Mouse (Mus musculus): Measurements from ENCODE around the gene Bard1. TPM values are rescaled to one million over a fixed set of nuclear protein-coding genes. Genes with fewer than 3 reads are reported as not detected.

Gene Bard1
- polyA plus RNA-seq, 1 experiment from 2014 or later = 2.3 TPM

GRCm38 (mm10) chr1:71043951-71044350, 59.0 kb downstream of the Bard1 start:
- Histone ChIP-seq H3K27ac (no peak overlapping the region), H3K9me3 (replicated peaks) (no peaks in the 10 kb centered on the region), H3K27me3 (no peaks in the 10 kb centered on the region), H3K9ac (no peak overlapping the region), H3K36me3 (0 out of 2 replicates have a peak, but pooled peaks cover 6% of the 10 kb centered on the region), H3K4me3 (replicated peaks) (no peak overlapping the region), H3K4me1 (no peaks in the 10 kb centered on the region), H3K4me2 (no peak overlapping the region)
- ATAC-seq (replicated peaks; ENCODE audit: low FRiP score) = no peak
- WGBS = 72% methylated on average over 3 of the region's 3 CpGs

DNA sequence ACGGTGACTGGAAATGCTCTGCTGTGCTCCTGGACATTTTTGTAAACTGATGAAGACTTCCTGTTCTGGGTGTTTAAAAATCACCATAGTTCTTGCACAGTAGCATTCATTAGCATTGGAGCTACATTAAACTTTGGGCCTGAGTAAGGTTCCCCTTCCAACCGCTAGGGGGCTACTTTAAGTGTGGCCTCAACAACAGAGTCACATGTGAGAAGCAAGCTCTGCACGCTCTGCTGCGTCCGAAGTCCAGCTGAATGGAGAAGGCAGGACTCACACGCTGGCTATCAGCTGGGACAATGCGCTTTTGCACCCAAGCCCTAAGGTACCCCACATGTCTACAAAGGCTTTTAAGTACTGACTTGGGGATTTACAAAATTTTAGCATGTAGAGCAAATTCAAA, 65.9 kb downstream of the Bard1 start:
- Histone ChIP-seq H3K9ac (no peak overlapping the region), H3K4me3 (replicated peaks) (no peak overlapping the region), H3K4me1 (no peaks in the 10 kb centered on the region), H3K36me3 (no peaks in the 10 kb centered on the region), H3K27me3 (no peaks in the 10 kb centered on the region), H3K4me2 (no peak overlapping the region), H3K9me3 (replicated peaks) (no peaks in the 10 kb centered on the region), H3K27ac (no peak overlapping the region)
- 70% methylated on average over 7 of the region's 7 CpGs for WGBS
- no peak for ATAC-seq (replicated peaks; ENCODE audit: low FRiP score)

- ATAC-seq (replicated peaks; ENCODE audit: low FRiP score) = no peak
Measured at GRCm38 (mm10) chr1:71035565-71035964, 67.4 kb downstream of the Bard1 start.

DNA sequence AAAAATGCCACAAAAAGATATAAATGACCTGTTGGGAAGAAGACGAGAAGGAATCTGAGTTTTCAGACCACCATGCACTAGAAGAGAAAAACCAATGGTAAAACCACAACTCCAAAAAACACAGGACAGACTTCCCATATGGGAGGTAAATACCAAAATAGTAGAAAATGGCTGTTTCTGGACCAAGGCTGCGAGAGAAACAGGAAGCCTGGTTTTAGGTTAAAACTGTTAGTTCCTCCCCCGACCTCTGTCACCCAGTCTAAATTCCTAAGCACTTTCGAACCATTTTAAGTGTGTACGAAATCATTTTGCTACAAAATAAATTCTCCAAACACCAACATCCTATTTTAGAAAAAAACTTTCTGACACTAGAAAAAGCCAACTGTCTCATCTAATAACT, 80.2 kb downstream of the Bard1 start:
- no peak overlapping the region for H3K4me3 ChIP-seq (replicated peaks)
- no peak for ATAC-seq (replicated peaks; ENCODE audit: low FRiP score)
- WGBS = 83% methylated on average over 5 of the region's 5 CpGs

More at GRCm38 (mm10) chr1:71035565-71035964, 67.4 kb downstream of the Bard1 start:
- H3K27me3 ChIP-seq = no peaks in the 10 kb centered on the region
- no peak overlapping the region for H3K27ac ChIP-seq
- H3K4me1 ChIP-seq = no peaks in the 10 kb centered on the region
- H3K4me3 ChIP-seq (replicated peaks) = no peak overlapping the region
- 39% methylated on average over 1 of the region's 1 CpGs for WGBS
- H3K4me2 ChIP-seq = no peak overlapping the region
- no peaks in the 10 kb centered on the region for H3K9me3 ChIP-seq (replicated peaks)
- no peak overlapping the region for H3K9ac ChIP-seq
- 0 out of 2 replicates have a peak, but pooled peaks cover under 1% of the 10 kb centered on the region for H3K36me3 ChIP-seq

GRCm38 (mm10) chr1:71014345-71014744, 88.6 kb downstream of the Bard1 start:
- Histone ChIP-seq H3K4me3 (replicated peaks) (no peak overlapping the region), H3K27ac (no peak overlapping the region), H3K9me3 (replicated peaks) (no peaks in the 10 kb centered on the region), H3K4me2 (no peak overlapping the region), H3K27me3 (no peaks in the 10 kb centered on the region), H3K4me1 (no peaks in the 10 kb centered on the region), H3K9ac (no peak overlapping the region), H3K36me3 (no peaks in the 10 kb centered on the region)
- ATAC-seq (replicated peaks; ENCODE audit: low FRiP score) = no peak

More for the DNA sequence above, 80.2 kb downstream of the Bard1 start:
- Histone ChIP-seq H3K27me3 (no peaks in the 10 kb centered on the region), H3K36me3 (peaks cover 3% of the 10 kb centered on the region), H3K4me2 (no peak overlapping the region), H3K4me1 (no peaks in the 10 kb centered on the region), H3K27ac (no peak overlapping the region), H3K9ac (no peak overlapping the region), H3K9me3 (replicated peaks) (no peaks in the 10 kb centered on the region)

DNA sequence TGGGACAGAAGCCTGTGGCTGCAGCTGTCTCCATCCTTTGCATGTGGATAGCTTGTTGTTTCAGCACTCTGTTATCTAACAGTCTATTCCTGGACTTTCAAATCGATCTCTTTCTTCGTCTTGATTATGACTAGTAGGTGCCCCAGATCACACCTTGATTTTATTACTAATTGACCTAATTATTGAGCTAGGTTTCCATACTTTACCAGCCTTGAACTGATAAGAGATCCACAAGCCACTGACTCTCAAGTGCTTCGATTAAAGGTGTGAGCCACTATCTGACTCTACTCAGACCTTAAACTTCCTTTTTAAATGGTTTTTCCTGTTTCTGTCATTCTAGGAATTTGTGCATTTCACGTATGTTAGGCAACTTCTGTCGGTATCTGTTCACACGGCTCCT, 96.9 kb downstream of the Bard1 start:
- Histone ChIP-seq H3K27ac (no peak overlapping the region), H3K9ac (no peak overlapping the region), H3K4me1 (no peaks in the 10 kb centered on the region), H3K9me3 (replicated peaks) (no peaks in the 10 kb centered on the region), H3K4me3 (replicated peaks) (no peak overlapping the region), H3K4me2 (no peak overlapping the region), H3K36me3 (no peaks in the 10 kb centered on the region), H3K27me3 (no peaks in the 10 kb centered on the region)
- ATAC-seq (replicated peaks; ENCODE audit: low FRiP score) = no peak
- 89% methylated on average over 6 of the region's 6 CpGs for WGBS

- WGBS = 37% methylated on average over 1 of the region's 1 CpGs
- no peak for ATAC-seq (replicated peaks; ENCODE audit: low FRiP score)
Measured at GRCm38 (mm10) chr1:71004177-71004576, 98.8 kb downstream of the Bard1 start.

DNA sequence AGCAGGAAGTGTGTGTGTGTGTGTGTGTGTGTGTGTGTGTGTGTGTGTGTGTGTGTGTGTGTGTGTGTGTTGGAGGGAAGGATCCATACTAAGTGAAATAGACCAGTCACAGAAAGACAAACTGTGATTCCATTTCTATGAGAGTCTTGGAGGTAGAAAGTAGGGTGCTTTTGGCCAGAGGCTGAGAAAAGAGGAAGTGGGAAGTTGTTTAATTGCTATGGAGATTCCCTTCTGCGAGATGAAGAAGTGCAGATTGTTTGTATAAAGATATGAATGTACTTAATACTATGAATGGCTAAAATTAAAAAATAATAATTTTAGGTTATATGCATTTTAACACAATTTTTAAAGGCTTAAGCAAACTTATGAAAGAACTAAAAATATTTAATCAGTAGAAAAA, 99.2 kb downstream of the Bard1 start:
- Histone ChIP-seq H3K9me3 (replicated peaks) (no peaks in the 10 kb centered on the region), H3K4me1 (no peaks in the 10 kb centered on the region), H3K4me2 (no peak overlapping the region), H3K36me3 (no peaks in the 10 kb centered on the region), H3K27me3 (no peaks in the 10 kb centered on the region), H3K9ac (no peak overlapping the region), H3K4me3 (replicated peaks) (no peak overlapping the region), H3K27ac (no peak overlapping the region)
- 68% methylated on average over 1 of the region's 1 CpGs for WGBS
- no peak for ATAC-seq (replicated peaks; ENCODE audit: low FRiP score)

More at GRCm38 (mm10) chr1:71004177-71004576, 98.8 kb downstream of the Bard1 start:
- H3K4me3 ChIP-seq (replicated peaks) = no peak overlapping the region
- H3K27me3 ChIP-seq = no peaks in the 10 kb centered on the region
- no peak overlapping the region for H3K27ac ChIP-seq
- no peaks in the 10 kb centered on the region for H3K4me1 ChIP-seq
- no peak overlapping the region for H3K9ac ChIP-seq
- no peaks in the 10 kb centered on the region for H3K9me3 ChIP-seq (replicated peaks)
- H3K4me2 ChIP-seq = no peak overlapping the region
- no peaks in the 10 kb centered on the region for H3K36me3 ChIP-seq

DNA sequence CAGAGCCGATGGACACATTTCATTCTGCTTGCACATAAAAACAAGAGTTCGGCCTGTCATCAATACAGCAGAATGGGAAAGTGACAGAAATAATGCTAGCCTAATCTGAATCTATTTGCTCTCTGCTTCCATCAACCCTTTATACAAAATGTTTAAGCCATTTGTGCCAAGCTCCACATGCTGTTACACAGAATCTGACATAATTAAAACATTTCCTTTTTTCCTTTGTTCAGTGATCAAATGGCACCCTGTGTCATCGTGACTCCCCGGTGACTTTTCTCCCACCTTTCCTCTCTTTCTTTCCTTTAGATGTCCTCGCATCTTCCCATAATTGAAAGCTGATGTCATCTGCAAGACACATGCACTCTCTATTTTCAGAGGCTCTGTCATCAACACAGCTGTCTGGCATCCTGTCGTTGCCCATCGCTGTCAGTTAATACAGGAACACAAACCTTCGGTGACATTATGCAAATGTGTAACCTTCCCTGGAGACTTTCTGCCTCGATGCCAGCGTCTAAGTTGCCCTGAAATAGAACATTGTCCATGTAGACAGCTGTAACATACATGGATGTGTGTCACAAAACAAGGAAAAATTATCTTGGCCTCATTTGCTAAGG, 105.5 kb downstream of the Bard1 start:
- 76% methylated on average over 10 of the region's 10 CpGs for WGBS
- no peaks in the 10 kb centered on the region for H3K27me3 ChIP-seq

GRCm38 (mm10) chr1:70996766-70997165, 106.2 kb downstream of the Bard1 start:
- no peaks in the 10 kb centered on the region for H3K9me3 ChIP-seq (replicated peaks)
- no peaks in the 10 kb centered on the region for H3K27me3 ChIP-seq
- no peak overlapping the region for H3K4me3 ChIP-seq (replicated peaks)
- H3K27ac ChIP-seq = no peak overlapping the region
- ATAC-seq (replicated peaks; ENCODE audit: low FRiP score) = no peak
- H3K36me3 ChIP-seq = no peaks in the 10 kb centered on the region
- 69% methylated on average over 3 of the region's 3 CpGs for WGBS
- H3K4me2 ChIP-seq = no peak overlapping the region
- no peaks in the 10 kb centered on the region for H3K4me1 ChIP-seq
- H3K9ac ChIP-seq = no peak overlapping the region

More for the DNA sequence above, 105.5 kb downstream of the Bard1 start:
- H3K9ac ChIP-seq = no peak overlapping the region
- no peaks in the 10 kb centered on the region for H3K4me1 ChIP-seq
- H3K4me2 ChIP-seq = no peak overlapping the region
- H3K36me3 ChIP-seq = no peaks in the 10 kb centered on the region
- ATAC-seq (replicated peaks; ENCODE audit: low FRiP score) = no peak
- no peak overlapping the region for H3K27ac ChIP-seq
- H3K9me3 ChIP-seq (replicated peaks) = no peaks in the 10 kb centered on the region
- H3K4me3 ChIP-seq (replicated peaks) = no peak overlapping the region

Measured in kidney, embryonic 15.5 days (tissue).